In the genomic region with DNA sequence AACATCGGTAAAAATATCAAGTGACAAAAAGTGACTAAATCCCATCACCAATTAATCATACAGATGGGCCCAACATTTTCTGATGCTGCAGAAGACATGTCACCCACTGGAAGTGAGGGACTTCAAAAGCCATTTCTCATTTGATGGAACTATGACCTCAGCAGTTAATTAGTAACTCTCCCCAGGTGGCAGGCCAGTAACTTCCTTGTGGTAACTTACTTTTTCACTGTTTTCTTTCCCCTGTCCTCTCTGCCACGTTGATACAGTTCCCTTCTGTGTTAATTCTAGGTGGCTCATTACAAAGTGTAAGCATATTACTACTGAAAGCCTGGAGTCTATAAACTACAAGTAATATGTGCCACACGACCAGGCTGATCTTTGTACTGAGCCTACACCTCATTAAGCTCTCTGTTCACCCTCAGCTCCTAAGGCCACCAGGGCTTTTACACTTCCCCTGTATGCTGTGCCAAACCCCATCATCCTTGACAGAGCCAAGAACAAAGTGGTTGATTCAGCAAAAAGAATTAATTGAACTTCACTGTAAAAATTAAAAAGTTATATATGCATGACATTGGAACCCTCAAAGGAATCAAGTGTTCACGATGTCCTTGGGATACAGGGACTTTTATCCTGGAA, we compare ENCODE assay signal across 28 mouse cellular contexts.
DNase-seq lines count a peak whose midpoint lies in the region; ATAC-seq lines count a peak whose summit lies in the region.
"Had no signal": no experiment of that assay in that cellular context is flagged by ENCODE, and none has a peak within 500 bp of the region (broad histone marks: within the 10 kb centered on the region; RNA-seq: fewer than 3 reads in every experiment).

No protein-coding gene starts in this region.

- no peaks in the 10 kb centered on the region for H3K36me3 ChIP-seq in kidney, embryonic 14.5 days (ENCODE audit: control insufficient read depth, insufficient read depth, low read length)
- no peaks in the 10 kb centered on the region for H3K36me3 ChIP-seq in intestine, embryonic 15.5 days
- H3K36me3 ChIP-seq in kidney, embryonic 15.5 days: no peaks in the 10 kb centered on the region
- H3K36me3 ChIP-seq: embryonic facial prominence, embryonic 10.5 days; forebrain, embryonic 15.5 days; hindbrain, embryonic 12.5 days; limb, embryonic 10.5 days; lung, embryonic 15.5 days; midbrain, embryonic 13.5 days; neural tube, embryonic 13.5 days had no signal

- no peak for ATAC-seq in kidney, embryonic 14.5 days (ENCODE audit: low FRiP score, low TSS enrichment)
- ATAC-seq in intestine, embryonic 15.5 days: peak; percentile 79
- no peak; the same call in 1 of the 2 replicates for ATAC-seq in kidney, embryonic 15.5 days (replicated peaks; ENCODE audit: low FRiP score)
- ATAC-seq: forebrain, embryonic 15.5 days; midbrain, embryonic 13.5 days had no signal

- peak; percentile 62 for DNase-seq in kidney, adult 11 months
- DNase-seq in large intestine, adult 2 months (ENCODE audit: low read depth, low spot score): peak; percentile 50
- DNase-seq in ovary, adult 18-20 months (ENCODE audit: low spot score): no peak
- DNase-seq in right cerebral cortex, postnatal 36 days (ENCODE audit: low spot score in 2 of 2): no peak
- DNase-seq in frontal cortex, postnatal 25 days (ENCODE audit: low spot score in 2 of 2): no peak
- DNase-seq: adrenal gland, postnatal 25 days; cerebellum, adult 11 months; cerebellum, adult 9-11 months; gastrocnemius, postnatal 14 days; heart, adult 11 months; heart, postnatal 14 days; lung, postnatal 36 days; thymus, adult 18-20 months; thymus, postnatal 4 days had no signal

- H3K9me3 ChIP-seq in kidney, embryonic 14.5 days (ENCODE audit: control insufficient read depth, low read length): no peaks in the 10 kb centered on the region
- no peaks in the 10 kb centered on the region for H3K9me3 ChIP-seq in intestine, embryonic 15.5 days
- no peaks in the 10 kb centered on the region for H3K9me3 ChIP-seq in kidney, embryonic 15.5 days (replicated peaks)
- H3K9me3 ChIP-seq: embryonic facial prominence, embryonic 10.5 days; forebrain, embryonic 15.5 days; heart, embryonic 13.5 days; hindbrain, embryonic 12.5 days; limb, embryonic 10.5 days; lung, embryonic 15.5 days; megakaryocyte, embryonic 14.5 days; midbrain, embryonic 13.5 days; neural tube, embryonic 13.5 days had no signal

- WGBS in kidney, embryonic 14.5 days: 58% methylated on average over 4 of the region's 4 CpGs
- 63% methylated on average over 4 of the region's 4 CpGs for WGBS in intestine, embryonic 15.5 days
- WGBS in kidney, embryonic 15.5 days: 52% methylated on average over 4 of the region's 4 CpGs
- 36% methylated on average over 4 of the region's 4 CpGs for WGBS in large intestine, adult 2 months

- H3K4me1 ChIP-seq in kidney, embryonic 14.5 days (ENCODE audit: control insufficient read depth, insufficient read depth, low read length): no peaks in the 10 kb centered on the region
- 0 out of 2 replicates have a peak, but pooled peaks cover under 1% of the 10 kb centered on the region for H3K4me1 ChIP-seq in intestine, embryonic 15.5 days (replicated peaks)
- H3K4me1 ChIP-seq in kidney, embryonic 15.5 days: no peaks in the 10 kb centered on the region
- H3K4me1 ChIP-seq: embryonic facial prominence, embryonic 10.5 days; forebrain, embryonic 15.5 days; heart, embryonic 13.5 days; hindbrain, embryonic 12.5 days; limb, embryonic 10.5 days; lung, embryonic 15.5 days; neural tube, embryonic 13.5 days had no signal

- H3K27me3 ChIP-seq in kidney, embryonic 14.5 days (ENCODE audit: control insufficient read depth, insufficient read depth, low read length): no peaks in the 10 kb centered on the region
- no peaks in the 10 kb centered on the region for H3K27me3 ChIP-seq in intestine, embryonic 15.5 days (replicated peaks)
- no peaks in the 10 kb centered on the region for H3K27me3 ChIP-seq in kidney, embryonic 15.5 days
- H3K27me3 ChIP-seq: forebrain, embryonic 15.5 days; heart, embryonic 13.5 days; hindbrain, embryonic 12.5 days; lung, embryonic 15.5 days; megakaryocyte, embryonic 14.5 days; midbrain, embryonic 13.5 days; neural tube, embryonic 13.5 days had no signal

- no peak overlapping the region for H3K9ac ChIP-seq in kidney, embryonic 14.5 days (ENCODE audit: low read depth, low read length)
- no peak overlapping the region for H3K9ac ChIP-seq in intestine, embryonic 15.5 days
- H3K9ac ChIP-seq in kidney, embryonic 15.5 days: no peak overlapping the region
- H3K9ac ChIP-seq: forebrain, embryonic 15.5 days; heart, embryonic 13.5 days; hindbrain, embryonic 12.5 days; liver, embryonic 14.5 days; lung, embryonic 15.5 days; midbrain, embryonic 13.5 days; neural tube, embryonic 13.5 days had no signal

- no peak overlapping the region for H3K27ac ChIP-seq in kidney, embryonic 14.5 days (ENCODE audit: low read depth, low read length)
- H3K27ac ChIP-seq in intestine, embryonic 15.5 days: 0 out of 2 replicates have a peak overlapping the region, but pooled peaks have one; percentile 18
- peak overlapping the region; percentile 30; the same call in 1 of the 2 replicates for H3K27ac ChIP-seq in kidney, embryonic 15.5 days
- H3K27ac ChIP-seq: embryonic facial prominence, embryonic 10.5 days; forebrain, embryonic 15.5 days; heart, embryonic 13.5 days; hindbrain, embryonic 12.5 days; limb, embryonic 10.5 days; liver, embryonic 14.5 days; lung, embryonic 15.5 days; midbrain, embryonic 13.5 days; neural tube, embryonic 13.5 days had no signal

- H3K4me2 ChIP-seq in kidney, embryonic 14.5 days (replicated peaks; ENCODE audit: low read depth, low read length): no peak overlapping the region
- H3K4me2 ChIP-seq in intestine, embryonic 15.5 days (replicated peaks): no peak overlapping the region
- H3K4me2 ChIP-seq in kidney, embryonic 15.5 days: no peak overlapping the region
- H3K4me2 ChIP-seq: forebrain, embryonic 15.5 days; heart, embryonic 13.5 days; hindbrain, embryonic 12.5 days; lung, embryonic 15.5 days; midbrain, embryonic 13.5 days; neural tube, embryonic 13.5 days had no signal

- no peak overlapping the region for H3K4me3 ChIP-seq in kidney, embryonic 14.5 days (ENCODE audit: low read length)
- no peak overlapping the region for H3K4me3 ChIP-seq in intestine, embryonic 15.5 days (replicated peaks)
- no peak overlapping the region for H3K4me3 ChIP-seq in kidney, embryonic 15.5 days (replicated peaks)
- H3K4me3 ChIP-seq: embryonic facial prominence, embryonic 10.5 days; forebrain, embryonic 15.5 days; heart, embryonic 13.5 days; hindbrain, embryonic 12.5 days; limb, embryonic 10.5 days; lung, embryonic 15.5 days; megakaryocyte, embryonic 14.5 days; midbrain, embryonic 13.5 days; myocyte; neural tube, embryonic 13.5 days had no signal

Comparison
In these comparisons a context has a peak if more than half of its experiments do, and no peak if none do; other contexts are left out.
1. DNase-seq: peak in kidney, adult 11 months (single experiment) and large intestine, adult 2 months (single experiment); none in ovary, adult 18-20 months (single experiment), right cerebral cortex, postnatal 36 days (0 of 2) and frontal cortex, postnatal 25 days (0 of 2).